Comparison of ENCODE assay signal across 8 mouse cellular contexts in genomic region chr3:41082885-41083789, GRCm38 (mm10). TPM values are rescaled to one million over a fixed set of nuclear protein-coding genes. Genes with fewer than 3 reads are reported as not detected.
DNase-seq lines count a peak whose midpoint lies in the region; ATAC-seq and TF ChIP-seq lines count a peak whose summit lies in the region.

Gene Pgrmc2, minus strand, starts transcription at chr3:41083046.

- peak; percentile 97 for ATAC-seq in forebrain, postnatal 0 days
- ATAC-seq in lung, embryonic 15.5 days (ENCODE audit: borderline replicate concordance, extremely low read depth, low FRiP score, low TSS enrichment): peak; percentile 99

- peak within 1 kb of the TSS; percentile 98 for H3K9ac ChIP-seq in MEL (ENCODE audit: control insufficient read depth, low read depth, low read length, poor library complexity, severe bottlenecking)
- H3K9ac ChIP-seq in forebrain, postnatal 0 days: peak within 1 kb of the TSS; percentile 72
- H3K9ac ChIP-seq in lung, embryonic 15.5 days: peak within 1 kb of the TSS; percentile 79

- under 1% methylated on average over 95 of the region's 95 CpGs for WGBS in cerebellum, adult 2 months
- WGBS in forebrain, postnatal 0 days: 2% methylated on average over 80 of the region's 95 CpGs
- under 1% methylated on average over 95 of the region's 95 CpGs for WGBS in lung, embryonic 15.5 days

- peak within 1 kb of the TSS; percentile 73 for H3K4me2 ChIP-seq in forebrain, postnatal 0 days (ENCODE audit: low read depth)
- H3K4me2 ChIP-seq in lung, embryonic 15.5 days: peak within 1 kb of the TSS; percentile 83

- H3K4me1 ChIP-seq in MEL (ENCODE audit: control insufficient read depth in 1 of 2, insufficient read depth in 2 of 2, low read length in 2 of 2): peaks cover 0 to 11% of the 10 kb centered on the region in 2 experiments; a peak in 3 of 4 replicates
- H3K4me1 ChIP-seq in cerebellum, adult 2 months (ENCODE audit: control insufficient read depth, insufficient read depth, low read length): no peaks in the 10 kb centered on the region; the same call in 1 of the 2 replicates
- H3K4me1 ChIP-seq in forebrain, postnatal 0 days (ENCODE audit: insufficient read depth): peaks cover 12% of the 10 kb centered on the region; the same call in 1 of the 2 replicates
- peaks cover 16% of the 10 kb centered on the region for H3K4me1 ChIP-seq in lung, embryonic 15.5 days

- no peaks in the 10 kb centered on the region for H3K9me3 ChIP-seq in MEL (replicated peaks; ENCODE audit: insufficient read depth, low read length)
- no peaks in the 10 kb centered on the region for H3K9me3 ChIP-seq in forebrain, postnatal 0 days (ENCODE audit: low read length)
- no peaks in the 10 kb centered on the region for H3K9me3 ChIP-seq in lung, embryonic 15.5 days

- TF ChIP-seq RAD21 in MEL (IDR thresholded peaks at IDR 0.05; ENCODE audit: low read depth, low read length): no peak

- peak within 1 kb of the TSS; percentile 83 for H3K27ac ChIP-seq in MEL (ENCODE audit: control insufficient read depth, low read depth, low read length)
- H3K27ac ChIP-seq in cerebellum, adult 2 months (ENCODE audit: insufficient read depth, low read length): peak within 1 kb of the TSS; percentile 91
- H3K27ac ChIP-seq in forebrain, postnatal 0 days (ENCODE audit: low read depth, low read length): peak within 1 kb of the TSS; percentile 96
- H3K27ac ChIP-seq in lung, embryonic 15.5 days: peak within 1 kb of the TSS; percentile 85

- peak; percentile 99 for DNase-seq in MEL (ENCODE audit: low read depth, low spot score)
- DNase-seq in cerebellum, adult 2 months: peak; percentile 98 to 99
- peak; percentile 99 for DNase-seq in forebrain, postnatal 0 days
- peak; percentile 99 for DNase-seq in heart, postnatal 4 days
- peak; percentile 98 for DNase-seq in layer of hippocampus, adult 8-10 months (ENCODE audit: low spot score in 2 of 2)
- peak; percentile 99 for DNase-seq in ovary, adult 18-20 months (ENCODE audit: low spot score)
- peak; percentile 99 for DNase-seq in thymus, postnatal 0 days (ENCODE audit: low spot score)

- peaks cover 27% of the 10 kb centered on the region for H3K79me2 ChIP-seq in MEL (ENCODE audit: control insufficient read depth, insufficient read depth, low read length, poor library complexity)

- peak; percentile 97 to 98 for TF ChIP-seq POLR2A in MEL (IDR thresholded peaks at IDR 0.05; ENCODE audit: control insufficient read depth in 1 of 2, insufficient read depth in 1 of 2, low read depth in 1 of 2, low read length in 2 of 2, poor library complexity in 1 of 2)
- peak; percentile 93 for TF ChIP-seq POLR2A in cerebellum, adult 2 months (IDR thresholded peaks at IDR 0.05; ENCODE audit: borderline replicate concordance, insufficient read depth, low read length)

- H3K27me3 ChIP-seq in MEL (ENCODE audit: control insufficient read depth in 1 of 2, insufficient read depth in 2 of 2, low read length in 2 of 2): no peaks in the 10 kb centered on the region
- no peaks in the 10 kb centered on the region for H3K27me3 ChIP-seq in cerebellum, adult 2 months (ENCODE audit: control insufficient read depth, insufficient read depth, low read length)
- H3K27me3 ChIP-seq in forebrain, postnatal 0 days (ENCODE audit: insufficient read depth, low read length): no peaks in the 10 kb centered on the region
- H3K27me3 ChIP-seq in lung, embryonic 15.5 days: no peaks in the 10 kb centered on the region

- peak within 1 kb of the TSS; percentile 94 for H3K4me3 ChIP-seq in MEL (ENCODE audit: control insufficient read depth in 1 of 2, insufficient read depth in 1 of 2, low read depth in 2 of 2, low read length in 2 of 2)
- peak within 1 kb of the TSS; percentile 77 for H3K4me3 ChIP-seq in cerebellum, adult 2 months (replicated peaks; ENCODE audit: insufficient read depth, low read depth, low read length)
- H3K4me3 ChIP-seq in forebrain, postnatal 0 days (ENCODE audit: low read depth, low read length): peak within 1 kb of the TSS; percentile 81
- H3K4me3 ChIP-seq in lung, embryonic 15.5 days: peak within 1 kb of the TSS; percentile 96

- no peak for TF ChIP-seq EP300 in MEL (IDR thresholded peaks at IDR 0.05; ENCODE audit: low read depth in 1 of 2, low read length in 2 of 2)

- H3K36me3 ChIP-seq in MEL (ENCODE audit: control insufficient read depth in 1 of 2, insufficient read depth in 2 of 2, low read length in 2 of 2): peaks cover 0 to 17% of the 10 kb centered on the region in 2 experiments; a peak in 2 of 4 replicates
- no peaks in the 10 kb centered on the region for H3K36me3 ChIP-seq in forebrain, postnatal 0 days (ENCODE audit: insufficient read depth)
- H3K36me3 ChIP-seq in lung, embryonic 15.5 days: no peaks in the 10 kb centered on the region

- peak in 1 of 3 experiments; percentile 16; a peak in 1 of 6 replicates for TF ChIP-seq CTCF in MEL (IDR thresholded peaks at IDR 0.05 in 2 of 3, conservative IDR thresholded peaks at IDR 0.05 in 1 of 3; ENCODE audit: control insufficient read depth in 1 of 3, insufficient read depth in 1 of 3, low read depth in 2 of 3, low read length in 3 of 3, poor library complexity in 1 of 3, severe bottlenecking in 1 of 3)
- TF ChIP-seq CTCF in cerebellum, adult 2 months (IDR thresholded peaks at IDR 0.05; ENCODE audit: borderline replicate concordance, insufficient read depth, low read depth, low read length): peak; percentile 5; the same call in 1 of the 2 replicates
- TF ChIP-seq CTCF in forebrain, postnatal 0 days (IDR thresholded peaks at IDR 0.05; ENCODE audit: low read depth): peak; percentile 64

TF ChIP-seq in MEL, 35 proteins besides CTCF, POLR2A, EP300 and RAD21:
- TF ChIP-seq USF1 (IDR thresholded peaks at IDR 0.05; ENCODE audit: low read depth, low read length): peak; percentile 95
- TF ChIP-seq GATA1 (IDR thresholded peaks at IDR 0.05; ENCODE audit: low read depth, low read length): no peak
- TF ChIP-seq ELF1 (IDR thresholded peaks at IDR 0.05; ENCODE audit: low read depth, low read length): peak; percentile 46
- TF ChIP-seq USF2 (IDR thresholded peaks at IDR 0.05; ENCODE audit: borderline replicate concordance in 1 of 2, insufficient read depth in 1 of 2, low read depth in 1 of 2, low read length in 2 of 2): peak in 1 of 2 experiments; percentile 56; a peak in 1 of 4 replicates
- peak; percentile 94 for TF ChIP-seq NRF1 (IDR thresholded peaks at IDR 0.05; ENCODE audit: insufficient read depth, low read depth, low read length, poor library complexity, severe bottlenecking)
- peak; percentile 74 for TF ChIP-seq HCFC1 (IDR thresholded peaks at IDR 0.05; ENCODE audit: low read depth, low read length)
- TF ChIP-seq TCF12 (IDR thresholded peaks at IDR 0.05; ENCODE audit: low read depth, low read length): peak; percentile 33; the same call in 1 of the 2 replicates
- peak; percentile 98 for TF ChIP-seq NELFE (IDR thresholded peaks at IDR 0.05; ENCODE audit: low read depth, low read length)
- no peak for TF ChIP-seq ZC3H11A (IDR thresholded peaks at IDR 0.05; ENCODE audit: low read depth, low read length)
- peak; percentile 48; the same call in 1 of the 2 replicates for TF ChIP-seq BHLHE40 (IDR thresholded peaks at IDR 0.05; ENCODE audit: borderline replicate concordance, low read depth, low read length)
- peak; percentile 90 for TF ChIP-seq MXI1 (IDR thresholded peaks at IDR 0.05; ENCODE audit: low read depth, low read length)
- TF ChIP-seq SIN3A (IDR thresholded peaks at IDR 0.05; ENCODE audit: low read length): peak; percentile 80
- no peak for TF ChIP-seq ZKSCAN1 (IDR thresholded peaks at IDR 0.05; ENCODE audit: low read depth, low read length)
- peak; percentile 69 for TF ChIP-seq MAX (IDR thresholded peaks at IDR 0.05; ENCODE audit: low read length)
- TF ChIP-seq ZMIZ1 (IDR thresholded peaks at IDR 0.05; ENCODE audit: low read depth, low read length): peak; percentile 92
- TF ChIP-seq MAZ (IDR thresholded peaks at IDR 0.05; ENCODE audit: low read depth, low read length): peak; percentile 91; the same call in 1 of the 2 replicates
- peak; percentile 39; the same call in 1 of the 2 replicates for TF ChIP-seq E2F4 (IDR thresholded peaks at IDR 0.05; ENCODE audit: borderline replicate concordance, low read depth, low read length)
- no peak for TF ChIP-seq RCOR1 (IDR thresholded peaks at IDR 0.05; ENCODE audit: low read depth, low read length)
- TF ChIP-seq POLR2AphosphoS2 (IDR thresholded peaks at IDR 0.05; ENCODE audit: low read length): peak; percentile 91
- TF ChIP-seq MYC (IDR thresholded peaks at IDR 0.05; ENCODE audit: low read depth, low read length): peak; percentile 76; the same call in 1 of the 2 replicates

RNA-seq across cellular contexts. Expression of gene Pgrmc2, which starts in this region (rescaled TPM):
- 23.2 and 23.8 TPM in 2 replicates for total RNA-seq in MEL (2012; rRNA removed)
- 10 to 100 TPM in 1 of 2 experiments, not detected in 1; 52.8 TPM for polyA plus RNA-seq in MEL (2012; ENCODE audit: insufficient read depth in 1 of 2, insufficient read length in 2 of 2, low read depth in 1 of 2, low replicate concordance in 2 of 2, missing spikeins in 1 of 2)
- polyA plus RNA-seq in cerebellum, adult 2 months (2012; rRNA removed): 44.3 and 46.7 TPM in 2 replicates
- total RNA-seq in forebrain, postnatal 0 days (2014; rRNA removed): 36.6 and 39.1 TPM in 2 replicates
- polyA plus RNA-seq in forebrain, postnatal 0 days (2015; fragmentation: Nextera tagmentation; extraction: Ambion mirVana): 25.2 and 30.3 TPM in 2 replicates
- 10 to 100 TPM; 55.1 to 56.1 TPM for total RNA-seq in heart, postnatal 4 days (2021)
- total RNA-seq in layer of hippocampus, adult 8-10 months (2022): 10 to 100 TPM; 53.6 to 63.9 (median 59.0) TPM
- 31.1 and 33.9 TPM in 2 replicates for polyA plus RNA-seq in lung, embryonic 15.5 days (2015; fragmentation: Nextera tagmentation; extraction: Ambion mirVana)
- 21.2 and 23.8 TPM in 2 replicates for polyA plus RNA-seq in thymus, postnatal 0 days (2015; fragmentation: Nextera tagmentation; extraction: Ambion mirVana)

Comparison
In these comparisons a context has a peak if more than half of its experiments do, and no peak if none do; other contexts are left out.
1. Peak in every context shown above with its lines: DNase-seq, ATAC-seq, H3K4me3 ChIP-seq and H3K27ac ChIP-seq.